Mouse (Mus musculus) cortical plate, adult 2 months (tissue): ENCODE data around the gene Olfr557. TPM values are rescaled to one million over a fixed set of nuclear protein-coding genes. Genes with fewer than 3 reads are reported as not detected.

Experiments used
- H3K27ac ChIP-seq: fragments of 200-500 bp; 2 replicates; pipeline ENCODE4 v1.5.1; 2012; ENCODE audit warnings: low read length, control low read depth, inconsistent platforms; ENCODE audit not compliant: insufficient read depth
- H3K4me1 ChIP-seq: fragments of 200-500 bp; 2 replicates; pipeline ENCODE4 v1.6.1; 2011; ENCODE audit warnings: low read length; ENCODE audit not compliant: control insufficient read depth, insufficient read depth
- H3K4me3 ChIP-seq: fragments of 200-500 bp; 2 replicates; pipeline ENCODE4 v1.5.1; 2011; ENCODE audit warnings: mild to moderate bottlenecking, low read length, control low read depth; ENCODE audit not compliant: insufficient read depth
- CTCF ChIP-seq: fragments of 200-500 bp; IDR thresholded peaks from 2 replicates; pipeline ENCODE4 v1.5.1; 2011; ENCODE audit warnings: mild to moderate bottlenecking, control low read depth, low read length; ENCODE audit not compliant: insufficient read depth; ENCODE audit errors: extremely low read depth
- POLR2A ChIP-seq: fragments of 200-500 bp; IDR thresholded peaks from 2 replicates; pipeline ENCODE4 v1.6.1; 2011; ENCODE audit warnings: mild to moderate bottlenecking, low read length, control low read depth; ENCODE audit not compliant: insufficient read depth; ENCODE audit errors: extremely low read depth
- polyA plus RNA-seq: library from polyadenylated mRNA; depleted of rRNA; stranded (reverse); fragments of >200 nt; gene quantifications from 2 replicates; pipeline ENCODE4 v1.2.3, GENCODE M21; 2012; rRNA removed

Gene Olfr557
- polyA plus RNA-seq, 1 experiment: 0.10 TPM

- Histone ChIP-seq H3K4me1 (no peaks in the 10 kb centered on the region), H3K4me3 (no peak within 1 kb of the TSS), H3K27ac (no peak within 1 kb of the TSS)
- no peak for TF ChIP-seq POLR2A
- no peak for TF ChIP-seq CTCF
Measured at GRCm38 (mm10) chr7:102718970-102719369, 23.3 kb downstream of the Olfr557 start, which contains the start of gene Olfr33. TSS of gene Olfr33 (minus strand) at chr7:102719070.

GRCm38 (mm10) chr7:102727391-102727790 lies 31.7 kb downstream of the Olfr557 start, which contains the start of gene Olfr559:
TSS of gene Olfr559 (minus strand) at chr7:102727491.
- no peaks in the 10 kb centered on the region for H3K4me1 ChIP-seq
- no peak within 1 kb of the TSS for H3K27ac ChIP-seq
- H3K4me3 ChIP-seq: no peak within 1 kb of the TSS
- no peak for TF ChIP-seq CTCF
- TF ChIP-seq POLR2A: no peak

GRCm38 (mm10) chr7:102733793-102734192 lies 38.1 kb downstream of the Olfr557 start:
- no peaks in the 10 kb centered on the region for H3K4me1 ChIP-seq
- H3K27ac ChIP-seq: no peak overlapping the region
- H3K4me3 ChIP-seq: no peak overlapping the region
- no peak for TF ChIP-seq CTCF
- no peak for TF ChIP-seq POLR2A

- H3K4me3 ChIP-seq: no peak overlapping the region
- no peaks in the 10 kb centered on the region for H3K4me1 ChIP-seq
- TF ChIP-seq POLR2A: no peak
- TF ChIP-seq CTCF: no peak
- H3K27ac ChIP-seq: no peak overlapping the region
Measured at GRCm38 (mm10) chr7:102737705-102738104, 42.0 kb downstream of the Olfr557 start.

Other genes starting within 250 kb of the Olfr557 start
- not detected in 2 replicates for gene Olfr543, start 214.2 kb upstream of the Olfr557 start, polyA plus RNA-seq
- not detected in 2 replicates for gene Olfr544, start 207.6 kb upstream of the Olfr557 start, polyA plus RNA-seq
- not detected in 2 replicates for gene Olfr545, start 196.3 kb upstream of the Olfr557 start, polyA plus RNA-seq
- not detected in 2 replicates for gene Olfr547, start 161.2 kb upstream of the Olfr557 start, polyA plus RNA-seq
- not detected in 2 replicates for gene Olfr548-ps1, start 155.0 kb upstream of the Olfr557 start, polyA plus RNA-seq
- gene Olfr549, start 146.0 kb upstream of the Olfr557 start, polyA plus RNA-seq: not detected in 2 replicates
- 2.1 and 2.3 TPM in 2 replicates for gene Trim21, start 130.4 kb upstream of the Olfr557 start, polyA plus RNA-seq
- 0.09 and 0.10 TPM in 2 replicates for gene Olfr550, start 124.5 kb upstream of the Olfr557 start, polyA plus RNA-seq
- gene Olfr551, start 104.0 kb upstream of the Olfr557 start, polyA plus RNA-seq: not detected in 2 replicates
- not detected in 2 replicates for gene Olfr552, start 98.1 kb upstream of the Olfr557 start, polyA plus RNA-seq
- not detected in 2 replicates for gene Olfr553, start 77.7 kb upstream of the Olfr557 start, polyA plus RNA-seq
- not detected in 2 replicates for gene Olfr554, start 57.5 kb upstream of the Olfr557 start, polyA plus RNA-seq
- gene Olfr555, start 37.1 kb upstream of the Olfr557 start, polyA plus RNA-seq: not detected in 2 replicates
- not detected in 2 replicates for gene Olfr556, start 31.0 kb upstream of the Olfr557 start, polyA plus RNA-seq
- 15.8 and 16.8 TPM in 2 replicates for gene Trim68, start 8.6 kb upstream of the Olfr557 start, polyA plus RNA-seq
- 0.40 and 0.47 TPM in 2 replicates for gene Olfr558, start 6.3 kb downstream of the Olfr557 start, polyA plus RNA-seq
- gene Olfr33, start 23.2 kb downstream of the Olfr557 start, polyA plus RNA-seq: not detected in 2 replicates
- not detected in 2 replicates for gene Olfr559, start 31.6 kb downstream of the Olfr557 start, polyA plus RNA-seq
- 0.23 and 0.36 TPM in 2 replicates for gene Olfr560, start 63.5 kb downstream of the Olfr557 start, polyA plus RNA-seq
- 4.7 TPM in 2 replicates for gene Olfr78, start 63.6 kb downstream of the Olfr557 start, polyA plus RNA-seq
- gene Olfr561, start 75.3 kb downstream of the Olfr557 start, polyA plus RNA-seq: 0.08 TPM in 1 of 2 replicates, not detected in the other
- not detected in 2 replicates for gene Olfr564, start 107.6 kb downstream of the Olfr557 start, polyA plus RNA-seq
- gene Olfr566, start 162.9 kb downstream of the Olfr557 start, polyA plus RNA-seq: not detected in 2 replicates
- gene Olfr568, start 181.2 kb downstream of the Olfr557 start, polyA plus RNA-seq: not detected in 2 replicates
- not detected in 2 replicates for gene Olfr569, start 195.0 kb downstream of the Olfr557 start, polyA plus RNA-seq
- not detected in 2 replicates for gene Olfr570, start 198.7 kb downstream of the Olfr557 start, polyA plus RNA-seq
- not detected in 2 replicates for gene Olfr571, start 221.6 kb downstream of the Olfr557 start, polyA plus RNA-seq
- not detected in 2 replicates for gene Olfr572, start 228.5 kb downstream of the Olfr557 start, polyA plus RNA-seq
- gene Olfr573-ps1, start 246.7 kb downstream of the Olfr557 start, polyA plus RNA-seq: not detected in 2 replicates